Comparison of ENCODE assay signal across 8 mouse cellular contexts in genomic region chr9:21767896-21768295, GRCm38 (mm10). TPM values are rescaled to one million over a fixed set of nuclear protein-coding genes. Genes with fewer than 3 reads are reported as not detected.
DNase-seq lines count a peak whose midpoint lies in the region; ATAC-seq lines count a peak whose summit lies in the region.
"Had no signal": no experiment of that assay in that cellular context is flagged by ENCODE, and none has a peak within 500 bp of the region (broad histone marks: within the 10 kb centered on the region; RNA-seq: fewer than 3 reads in every experiment).

No protein-coding gene starts in this region.

- peak overlapping the region; percentile 90 for H3K27ac ChIP-seq in embryonic facial prominence, embryonic 15.5 days (replicated peaks)
- H3K27ac ChIP-seq in hindbrain, embryonic 10.5 days = peak overlapping the region; percentile 74

- H3K4me3 ChIP-seq in embryonic facial prominence, embryonic 15.5 days (replicated peaks) = no peak overlapping the region
- H3K4me3 ChIP-seq in hindbrain, embryonic 10.5 days = no peak overlapping the region
- H3K4me3 ChIP-seq: megakaryocyte, embryonic 14.5 days had no signal

- WGBS in embryonic facial prominence, embryonic 15.5 days = 36% methylated on average over 11 of the region's 11 CpGs
- 75% methylated on average over 11 of the region's 11 CpGs for WGBS in hindbrain, embryonic 10.5 days

- ATAC-seq in embryonic facial prominence, embryonic 15.5 days (ENCODE audit: insufficient number of reproducible peaks, low FRiP score, low TSS enrichment, low read depth) = peak; percentile 84

- peak; percentile 10 for DNase-seq in retina, postnatal 1 day
- DNase-seq in retina, embryonic 14.5 days (ENCODE audit: low spot score) = no peak
- DNase-seq in hindbrain, embryonic 10.5 days (ENCODE audit: low spot score) = peak; percentile 43
- peak; percentile 50 to 80 for DNase-seq in lung, postnatal 4 days
- no peak for DNase-seq in adrenal gland, postnatal 25 days
- DNase-seq in right cerebral cortex, postnatal 36 days (ENCODE audit: low spot score in 2 of 2) = no peak

- no peaks in the 10 kb centered on the region for H3K9me3 ChIP-seq in embryonic facial prominence, embryonic 15.5 days (replicated peaks)
- no peaks in the 10 kb centered on the region for H3K9me3 ChIP-seq in hindbrain, embryonic 10.5 days
- H3K9me3 ChIP-seq: megakaryocyte, embryonic 14.5 days had no signal

- peaks cover 32% of the 10 kb centered on the region for H3K4me1 ChIP-seq in embryonic facial prominence, embryonic 15.5 days
- peaks cover 26% of the 10 kb centered on the region for H3K4me1 ChIP-seq in hindbrain, embryonic 10.5 days (replicated peaks)

- H3K4me2 ChIP-seq in embryonic facial prominence, embryonic 15.5 days (replicated peaks) = peak overlapping the region; percentile 22

- H3K9ac ChIP-seq in embryonic facial prominence, embryonic 15.5 days = no peak overlapping the region

- peaks cover 29% of the 10 kb centered on the region for H3K36me3 ChIP-seq in embryonic facial prominence, embryonic 15.5 days
- peaks cover 40% of the 10 kb centered on the region for H3K36me3 ChIP-seq in hindbrain, embryonic 10.5 days

- H3K27me3 ChIP-seq in embryonic facial prominence, embryonic 15.5 days = no peaks in the 10 kb centered on the region
- no peaks in the 10 kb centered on the region for H3K27me3 ChIP-seq in hindbrain, embryonic 10.5 days (ENCODE audit: insufficient read depth, poor library complexity, severe bottlenecking)

RNA-seq across cellular contexts. Expression of gene Spc24, which starts 7.8 kb away (rescaled TPM):
- polyA plus RNA-seq in embryonic facial prominence, embryonic 15.5 days (2015; fragmentation: Nextera tagmentation; extraction: Ambion mirVana) = 80.1 and 83.4 TPM in 2 replicates
- 132 and 165 TPM in 2 replicates for polyA plus RNA-seq in hindbrain, embryonic 10.5 days (2016; fragmentation: Nextera tagmentation; extraction: Ambion mirVana)
- 4.7 and 5.6 TPM in 2 replicates for total RNA-seq in adrenal gland, postnatal 25 days (2021)

RNA-seq across cellular contexts. Expression of gene Kank2, which starts 30.6 kb away (rescaled TPM):
- polyA plus RNA-seq in embryonic facial prominence, embryonic 15.5 days (2015; fragmentation: Nextera tagmentation; extraction: Ambion mirVana) = 25.2 and 26.2 TPM in 2 replicates
- polyA plus RNA-seq in hindbrain, embryonic 10.5 days (2016; fragmentation: Nextera tagmentation; extraction: Ambion mirVana) = 10.0 and 11.0 TPM in 2 replicates
- 37.3 and 46.2 TPM in 2 replicates for total RNA-seq in adrenal gland, postnatal 25 days (2021)

RNA-seq across cellular contexts. Expression of gene Ldlr, which starts 44.6 kb away (rescaled TPM):
- 35.5 and 39.4 TPM in 2 replicates for polyA plus RNA-seq in embryonic facial prominence, embryonic 15.5 days (2015; fragmentation: Nextera tagmentation; extraction: Ambion mirVana)
- polyA plus RNA-seq in hindbrain, embryonic 10.5 days (2016; fragmentation: Nextera tagmentation; extraction: Ambion mirVana) = 51.1 and 55.1 TPM in 2 replicates
- total RNA-seq in adrenal gland, postnatal 25 days (2021) = 126 and 145 TPM in 2 replicates

Comparison
In these comparisons a context has a peak if more than half of its experiments do, and no peak if none do; other contexts are left out.
1. DNase-seq: peak in retina, postnatal 1 day (single experiment), hindbrain, embryonic 10.5 days (single experiment) and lung, postnatal 4 days (2 of 2); none in retina, embryonic 14.5 days (single experiment), adrenal gland, postnatal 25 days (single experiment) and right cerebral cortex, postnatal 36 days (0 of 2).